Mouse (Mus musculus): ENCODE measurements around the gene Srxn1. TPM values are rescaled to one million over a fixed set of nuclear protein-coding genes. Genes with fewer than 3 reads are reported as not detected.

The Srxn1 gene
- total and polyA plus RNA-seq, 3 experiments: not detected

DNA sequence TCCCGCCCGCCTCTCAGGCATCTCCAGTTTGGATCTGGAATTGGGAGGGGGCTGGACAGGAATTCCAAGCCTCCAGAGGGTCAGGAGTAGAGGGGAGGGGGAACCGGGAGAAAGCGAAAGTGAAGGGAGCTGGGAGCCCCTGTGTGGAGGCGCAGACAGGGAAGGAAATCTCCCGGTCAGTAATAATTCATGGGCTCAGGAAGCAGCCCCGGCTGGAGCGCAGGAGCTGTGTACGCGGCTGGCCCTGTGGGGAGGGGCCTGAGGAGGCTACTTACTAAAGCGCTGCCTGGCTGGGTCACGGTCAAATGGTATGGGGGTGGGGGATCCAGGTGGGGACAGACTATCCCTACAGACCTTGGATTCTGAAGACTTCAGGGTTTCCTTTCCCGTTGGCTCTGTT lies 36.7 kb downstream of the Srxn1 start:
- no peak overlapping the region for H3K9ac ChIP-seq (ENCODE audit: insufficient read depth, low read depth)
- peak overlapping the region in 1 of 3 experiments; percentile 3 for H3K4me3 ChIP-seq (replicated peaks in 1 of 3; ENCODE audit: low read depth in 2 of 3, low read length in 2 of 3, poor library complexity in 1 of 3)
- no peaks in the 10 kb centered on the region for H3K79me2 ChIP-seq (replicated peaks; ENCODE audit: control insufficient read depth, extremely low read depth, insufficient read depth, poor library complexity, severe bottlenecking)
- dilution Hi-C loops (cut with MboI; ENCODE audit: extremely low pct_ligation_motif_present, extremely low pct_unique_long_range_greater_than_20kb, low sequenced_read_pairs): no loop called here
- TF ChIP-seq ZMIZ1 (IDR thresholded peaks at IDR 0.05; ENCODE audit: low read depth, low read length) (no peak), POLR2AphosphoS2 (IDR thresholded peaks at IDR 0.05; ENCODE audit: low read depth, low read length) (no peak), KAT2A (IDR thresholded peaks at IDR 0.05; ENCODE audit: insufficient replicate concordance, low read length) (no peak), TBP (conservative IDR thresholded peaks at IDR 0.05; ENCODE audit: low read depth, low read length) (no peak)
- H3K4me1 ChIP-seq (ENCODE audit: control insufficient read depth in 1 of 2, insufficient read depth in 2 of 2): no peaks in the 10 kb centered on the region
- H3K36me3 ChIP-seq (replicated peaks in 1 of 2; ENCODE audit: control insufficient read depth in 1 of 2, insufficient read depth in 1 of 2, low read length in 1 of 2): no peaks in the 10 kb centered on the region
- in situ Hi-C loops (cut with MboI; ENCODE audit: low pct_ligation_motif_present, low pct_unique_long_range_greater_than_20kb, low sequenced_read_pairs): no loop called here
- H3K9me3 ChIP-seq (replicated peaks; ENCODE audit: low read length): no peaks in the 10 kb centered on the region
- H3K27me3 ChIP-seq (replicated peaks): peaks cover 77% of the 10 kb centered on the region
- no peak overlapping the region for H3K27ac ChIP-seq (ENCODE audit: insufficient read depth, low read depth)
- peak overlapping the region; percentile 51 for H3K4me2 ChIP-seq (ENCODE audit: insufficient read depth, low read depth, poor library complexity, severe bottlenecking)
- no peak for DNase-seq (ENCODE audit: extremely low read depth)

DNA sequence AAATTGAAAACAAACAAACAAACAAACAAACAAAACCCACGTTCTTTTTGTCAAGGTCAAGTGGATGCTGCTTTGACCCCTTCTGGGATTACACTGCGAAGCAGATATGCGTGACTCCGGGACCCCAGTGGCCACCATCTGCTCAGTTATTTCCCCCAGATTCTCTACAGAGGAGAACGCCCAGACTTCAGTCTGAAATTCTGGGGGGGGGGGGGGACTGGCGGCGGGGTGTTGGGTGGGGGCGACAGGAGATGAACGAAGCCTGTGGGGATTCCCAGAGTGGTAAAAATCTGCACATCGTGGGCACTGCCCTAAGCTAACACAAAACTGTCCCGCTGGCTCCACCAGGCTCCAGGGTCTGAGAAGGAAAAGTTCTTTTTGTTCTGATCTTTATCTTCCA lies 37.3 kb downstream of the Srxn1 start:
- Histone ChIP-seq H3K79me2 (replicated peaks; ENCODE audit: control insufficient read depth, extremely low read depth, insufficient read depth, poor library complexity, severe bottlenecking) (no peaks in the 10 kb centered on the region), H3K27me3 (replicated peaks) (peaks cover 77% of the 10 kb centered on the region), H3K36me3 (replicated peaks in 1 of 2; ENCODE audit: control insufficient read depth in 1 of 2, insufficient read depth in 1 of 2, low read length in 1 of 2) (no peaks in the 10 kb centered on the region), H3K9ac (ENCODE audit: insufficient read depth, low read depth) (no peak overlapping the region), H3K27ac (ENCODE audit: insufficient read depth, low read depth) (no peak overlapping the region), H3K9me3 (replicated peaks; ENCODE audit: low read length) (no peaks in the 10 kb centered on the region), H3K4me3 (replicated peaks in 1 of 3; ENCODE audit: low read depth in 2 of 3, low read length in 2 of 3, poor library complexity in 1 of 3) (no peak overlapping the region), H3K4me2 (ENCODE audit: insufficient read depth, low read depth, poor library complexity, severe bottlenecking) (no peak overlapping the region), H3K4me1 (ENCODE audit: control insufficient read depth in 1 of 2, insufficient read depth in 2 of 2) (no peaks in the 10 kb centered on the region)
- in situ Hi-C loops (cut with MboI; ENCODE audit: low pct_ligation_motif_present, low pct_unique_long_range_greater_than_20kb, low sequenced_read_pairs): no loop called here
- DNase-seq (ENCODE audit: extremely low read depth): no peak
- no peak for TF ChIP-seq SIN3A (IDR thresholded peaks at IDR 0.05; ENCODE audit: low read length)
- no peak for TF ChIP-seq TBP (conservative IDR thresholded peaks at IDR 0.05; ENCODE audit: low read depth, low read length)
- no peak for TF ChIP-seq E2F4 (IDR thresholded peaks at IDR 0.05; ENCODE audit: insufficient replicate concordance, low read depth, low read length)
- no peak for TF ChIP-seq BHLHE40 (IDR thresholded peaks at IDR 0.05; ENCODE audit: low read depth, low read length)
- no peak for TF ChIP-seq ELF1 (IDR thresholded peaks at IDR 0.05; ENCODE audit: low read depth, low read length)
- TF ChIP-seq EP300 (IDR thresholded peaks at IDR 0.05; ENCODE audit: low read length): no peak
- no peak for TF ChIP-seq HCFC1 (IDR thresholded peaks at IDR 0.05; ENCODE audit: low read depth, low read length)
- TF ChIP-seq CTCF (conservative IDR thresholded peaks at IDR 0.05 in 1 of 2, IDR thresholded peaks at IDR 0.05 in 1 of 2; ENCODE audit: low read depth in 2 of 2, low read length in 2 of 2): no peak
- TF ChIP-seq NELFE (IDR thresholded peaks at IDR 0.05; ENCODE audit: low read depth, low read length): no peak
- TF ChIP-seq IRF4 (IDR thresholded peaks at IDR 0.05; ENCODE audit: low read depth, low read length): no peak
- no peak for TF ChIP-seq SMC3 (IDR thresholded peaks at IDR 0.05; ENCODE audit: low read depth, low read length)
- no peak for TF ChIP-seq ZKSCAN1 (IDR thresholded peaks at IDR 0.05; ENCODE audit: borderline replicate concordance, low read depth, low read length)
- no peak for TF ChIP-seq MYC (IDR thresholded peaks at IDR 0.05; ENCODE audit: low read depth, low read length)
- no peak for TF ChIP-seq RAD21 (IDR thresholded peaks at IDR 0.05; ENCODE audit: low read depth, low read length)
- TF ChIP-seq UBTF (IDR thresholded peaks at IDR 0.05; ENCODE audit: low read depth, low read length): no peak
- no peak for TF ChIP-seq CHD2 (IDR thresholded peaks at IDR 0.05; ENCODE audit: low read length)
- no peak for TF ChIP-seq ZC3H11A (IDR thresholded peaks at IDR 0.05; ENCODE audit: low read depth, low read length)
- dilution Hi-C loops (cut with MboI; ENCODE audit: extremely low pct_ligation_motif_present, extremely low pct_unique_long_range_greater_than_20kb, low sequenced_read_pairs): no loop called here
